Mouse (Mus musculus) spleen, postnatal 0 days (tissue): ENCODE measurements around the gene Adgrg3. TPM values are rescaled to one million over a fixed set of nuclear protein-coding genes. Genes with fewer than 3 reads are reported as not detected.

ENCODE experiments used
- polyA plus RNA-seq: library from polyadenylated mRNA; unstranded; fragments of >200 nt; fragmentation: Nextera tagmentation; extraction: Ambion mirVana; gene quantifications from 2 replicates; pipeline ENCODE4 v1.2.1, GENCODE M21; 2015

The Adgrg3 gene
- polyA plus RNA-seq = 12.8 and 17.1 TPM in 2 replicates

DNA sequence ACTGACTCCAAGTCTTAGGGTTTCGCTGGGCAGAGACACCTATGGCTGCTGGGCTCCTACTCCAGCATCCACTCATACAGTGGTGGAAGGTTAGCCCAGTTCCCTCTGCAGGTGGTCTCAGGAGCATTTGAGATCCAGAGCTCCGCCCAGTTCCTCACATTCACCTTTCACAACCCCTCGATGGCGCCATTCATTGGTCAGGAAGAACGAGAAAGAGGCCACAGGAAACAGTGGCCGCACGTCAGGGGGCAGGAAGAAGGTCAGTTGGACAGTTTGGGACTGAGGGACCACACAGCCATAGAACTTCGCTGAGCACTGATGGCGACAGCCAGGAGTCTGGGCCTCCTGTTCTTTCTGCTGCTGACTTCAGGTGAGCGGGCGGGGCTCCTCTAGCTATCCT, at the start of gene Adgrg3:
Gene Adgrg3, plus strand, starts transcription at position 242 of the 400 bp plus-strand sequence.

GRCm38 (mm10) chr8:94974467-94975165, 42.9 kb upstream of the Adgrg3 start, which contains the start of gene Adgrg1:
Gene Adgrg1 (plus strand): TSS chr8:94974751.

DNA sequence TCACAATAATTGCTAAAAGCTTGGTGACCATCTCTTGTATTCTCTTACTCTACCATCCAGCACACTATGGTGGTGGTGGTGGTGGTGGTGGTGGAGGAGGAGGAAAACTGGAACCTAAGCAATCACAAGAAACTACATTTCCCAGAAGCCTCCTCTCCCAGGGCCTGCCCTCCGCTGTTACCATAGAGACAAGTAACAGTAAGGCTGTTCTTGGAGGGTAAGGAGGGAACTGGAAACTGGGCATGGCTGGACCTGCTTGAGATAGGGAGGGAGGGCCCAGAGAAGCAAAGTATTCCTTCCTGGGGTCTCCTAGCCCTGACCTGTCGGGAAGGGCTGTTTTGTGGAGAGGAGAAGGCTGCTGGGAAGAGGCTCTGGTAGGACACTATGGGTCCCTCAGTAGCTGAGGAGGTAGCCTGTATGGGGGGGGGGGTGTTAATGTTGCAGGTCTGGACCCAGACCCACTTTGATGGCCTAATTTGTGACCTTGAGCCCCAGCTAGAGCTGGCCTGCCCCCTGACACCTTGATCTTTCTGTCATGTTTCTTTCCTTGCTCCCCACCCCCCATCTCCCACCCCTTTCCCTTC, 37.5 kb downstream of the Adgrg3 start, which contains the start of gene Drc7:
Gene Drc7, plus strand, starts transcription at position 177 of the 584 bp plus-strand sequence.

DNA sequence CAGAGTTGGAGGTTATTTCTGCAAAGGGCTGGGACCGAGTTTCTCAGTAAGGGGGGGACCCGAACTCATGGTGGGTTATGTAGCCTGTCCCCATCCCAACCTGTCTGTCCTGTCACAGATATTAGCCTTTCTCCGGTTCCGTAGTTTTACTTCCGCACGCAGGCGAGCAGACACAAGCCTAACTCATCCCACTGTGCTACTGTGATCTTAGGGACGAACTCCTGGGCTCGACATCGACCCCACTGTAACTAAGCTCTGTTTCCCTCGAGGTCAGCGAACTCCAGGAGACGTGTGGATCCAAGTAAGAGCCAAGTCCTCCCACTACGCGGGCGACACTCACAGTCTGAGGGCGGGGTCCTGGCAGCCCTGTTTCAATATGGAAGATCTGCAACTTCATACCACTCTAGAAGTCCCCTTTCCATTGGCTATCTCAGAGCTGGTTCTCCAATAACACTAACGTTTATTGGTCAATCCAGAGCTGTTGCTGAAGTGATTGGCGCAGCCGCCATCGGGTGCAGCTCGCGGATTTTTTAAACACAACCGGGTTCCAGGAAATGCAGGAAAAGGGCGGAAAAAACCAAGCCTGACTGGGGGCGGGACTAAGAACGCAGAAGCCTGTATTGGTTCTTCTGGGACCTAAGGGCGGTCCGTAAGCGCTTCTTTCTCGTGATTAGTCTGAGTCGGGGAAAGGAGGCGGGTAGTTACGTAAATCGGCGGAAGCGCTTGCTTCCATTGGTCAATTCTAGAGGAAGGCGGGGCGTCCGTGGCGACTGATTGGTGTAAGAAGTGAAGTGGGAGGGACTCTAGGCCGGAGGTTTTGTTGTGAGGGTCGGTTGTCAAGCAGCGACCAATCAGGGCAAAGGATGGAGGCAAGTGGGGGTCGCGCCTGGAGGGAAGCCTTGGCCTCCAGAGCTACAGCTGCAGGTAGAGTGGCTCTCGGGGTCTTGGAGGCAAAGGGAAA, 63.2 kb downstream of the Adgrg3 start, which contains the start of gene Katnb1:
Gene Katnb1, plus strand, starts transcription at position 806 of the 961 bp plus-strand sequence.

Other genes starting within 250 kb of the Adgrg3 start
- gene Cx3cl1, start 245.7 kb upstream of the Adgrg3 start, polyA plus RNA-seq = 0.55 and 0.69 TPM in 2 replicates
- 0.74 and 1.0 TPM in 2 replicates for gene Ccl17, start 207.2 kb upstream of the Adgrg3 start, polyA plus RNA-seq
- 41.9 and 42.7 TPM in 2 replicates for gene Coq9, start 179.4 kb upstream of the Adgrg3 start, polyA plus RNA-seq
- gene Ciapin1, start 179.3 kb upstream of the Adgrg3 start, polyA plus RNA-seq = 72.3 and 74.2 TPM in 2 replicates
- 91.9 and 94.6 TPM in 2 replicates for gene Polr2c, start 160.2 kb upstream of the Adgrg3 start, polyA plus RNA-seq
- gene Dok4, start 141.4 kb upstream of the Adgrg3 start, polyA plus RNA-seq = 7.4 and 9.2 TPM in 2 replicates
- gene Ccdc102a, start 99.6 kb upstream of the Adgrg3 start, polyA plus RNA-seq = 5.9 and 8.1 TPM in 2 replicates
- gene Adgrg5, start 94.0 kb upstream of the Adgrg3 start, polyA plus RNA-seq = 0.53 and 0.80 TPM in 2 replicates
- 37.9 and 40.2 TPM in 2 replicates for gene Adgrg1, start 42.9 kb upstream of the Adgrg3 start, polyA plus RNA-seq
- 0.35 and 0.65 TPM in 2 replicates for gene Drc7, start 37.4 kb downstream of the Adgrg3 start, polyA plus RNA-seq
- 9.8 and 11.8 TPM in 2 replicates for gene Katnb1, start 63.5 kb downstream of the Adgrg3 start, polyA plus RNA-seq
- gene Kifc3, start 185.1 kb downstream of the Adgrg3 start, polyA plus RNA-seq = 4.4 and 6.2 TPM in 2 replicates